Comparison of ENCODE assay signal across 1 mouse cellular context in genomic region chr11:84078601-84079000, GRCm38 (mm10).
TF ChIP-seq lines count a peak whose summit lies in the region.

No protein-coding gene starts in this region.

TF ChIP-seq in myocyte, 11 proteins besides CTCF, POLR2A, EP300 and RAD21 (continued from another document):
- TF ChIP-seq SRF (IDR thresholded peaks at IDR 0.05; ENCODE audit: control insufficient read depth, insufficient read length, low read depth) (no peak), REST (IDR thresholded peaks at IDR 0.05; ENCODE audit: insufficient read depth, insufficient read length) (no peak)
